Mouse (Mus musculus) midbrain, embryonic 13.5 days (tissue): ENCODE measurements around the gene Rnpepl1. TPM values are rescaled to one million over a fixed set of nuclear protein-coding genes. Genes with fewer than 3 reads are reported as not detected.
A peak's percentile ranks its signal among the peaks of the same experiment; 100 is the strongest.

Source experiments
- ATAC-seq: fragments of 200-750 bp; cut with Nextera tagmentation; 2 replicates; pipeline ENCODE4 v1.8.0; 2017; ENCODE audit warnings: mild to moderate bottlenecking, moderate TSS enrichment, moderate library complexity
- H3K27ac ChIP-seq: fragments of 300-500 bp; sonication (generic); 2 replicates; pipeline ENCODE4 v1.5.1; 2015; ENCODE audit warnings: inconsistent platforms, mild to moderate bottlenecking, moderate library complexity
- H3K27me3 ChIP-seq: fragments of 300-500 bp; sonication (generic); 2 replicates; pipeline ENCODE4 v1.6.1; 2015; ENCODE audit warnings: mild to moderate bottlenecking, inconsistent platforms
- H3K36me3 ChIP-seq: fragments of 300-500 bp; sonication (generic); 2 replicates; pipeline ENCODE4 v1.6.1; 2015; ENCODE audit warnings: mild to moderate bottlenecking, inconsistent platforms
- H3K4me1 ChIP-seq: fragments of 300-500 bp; sonication (generic); replicated peaks from 2 replicates; pipeline ENCODE4 v1.6.1; 2015; ENCODE audit warnings: inconsistent platforms
- H3K4me2 ChIP-seq: fragments of 300-500 bp; sonication (generic); replicated peaks from 2 replicates; pipeline ENCODE4 v1.6.1; 2015; ENCODE audit warnings: moderate library complexity, mild to moderate bottlenecking, inconsistent platforms
- H3K4me3 ChIP-seq: fragments of 300-500 bp; sonication (generic); replicated peaks from 2 replicates; pipeline ENCODE4 v1.5.1; 2015; ENCODE audit warnings: mild to moderate bottlenecking, inconsistent platforms
- H3K9ac ChIP-seq: fragments of 300-500 bp; sonication (generic); replicated peaks from 2 replicates; pipeline ENCODE4 v1.6.1; 2015; ENCODE audit warnings: mild to moderate bottlenecking, inconsistent platforms
- H3K9me3 ChIP-seq: fragments of 300-500 bp; sonication (generic); 2 replicates; pipeline ENCODE4 v1.6.1; 2016; ENCODE audit warnings: mild to moderate bottlenecking, inconsistent platforms
- WGBS: fragments of 180-500 bp; shearing (Covaris S2); methylation state at CpG from one replicate; pipeline ENCODE4 v1.1.7; 2015; 5-methylcytosine and 5-hydroxymethylcytosine counted together
- polyA plus RNA-seq: library from polyadenylated mRNA; unstranded; fragments of >200 nt; fragmentation: Nextera tagmentation; extraction: Ambion mirVana; gene quantifications from 2 replicates; pipeline ENCODE4 v1.2.1, GENCODE M21; 2015

Rnpepl1 gene
- polyA plus RNA-seq, 1 experiment from 2014 or later: 24.8 TPM

GRCm38 (mm10) chr1:92881982-92882381 lies 28.6 kb upstream of the Rnpepl1 start:
- H3K4me1 ChIP-seq: no peaks in the 10 kb centered on the region
- no peak overlapping the region for H3K4me2 ChIP-seq
- no peak for ATAC-seq
- no peak overlapping the region for H3K9ac ChIP-seq
- H3K27ac ChIP-seq: no peak overlapping the region
- H3K4me3 ChIP-seq: no peak overlapping the region
- no peaks in the 10 kb centered on the region for H3K9me3 ChIP-seq
- no peaks in the 10 kb centered on the region for H3K36me3 ChIP-seq
- 88% methylated on average over 6 of the region's 6 CpGs for WGBS
- H3K27me3 ChIP-seq: no peaks in the 10 kb centered on the region

- no peak overlapping the region for H3K9ac ChIP-seq
- H3K4me2 ChIP-seq: no peak overlapping the region
- H3K36me3 ChIP-seq: no peaks in the 10 kb centered on the region
- H3K9me3 ChIP-seq: no peaks in the 10 kb centered on the region
- WGBS: 73% methylated on average over 7 of the region's 7 CpGs
- no peak for ATAC-seq
- H3K4me1 ChIP-seq: no peaks in the 10 kb centered on the region
- H3K27me3 ChIP-seq: no peaks in the 10 kb centered on the region
- H3K4me3 ChIP-seq: no peak overlapping the region
- no peak overlapping the region for H3K27ac ChIP-seq
Observed at GRCm38 (mm10) chr1:92888901-92889655, 21.5 kb upstream of the Rnpepl1 start.

GRCm38 (mm10) chr1:92892791-92893190 lies 17.8 kb upstream of the Rnpepl1 start:
- 0 out of 2 replicates have a peak, but pooled peaks cover 3% of the 10 kb centered on the region for H3K27me3 ChIP-seq
- H3K27ac ChIP-seq: no peak overlapping the region
- no peak overlapping the region for H3K4me3 ChIP-seq
- WGBS: 65% methylated on average over 3 of the region's 3 CpGs
- no peaks in the 10 kb centered on the region for H3K9me3 ChIP-seq
- H3K9ac ChIP-seq: no peak overlapping the region
- no peak overlapping the region for H3K4me2 ChIP-seq
- H3K4me1 ChIP-seq: no peaks in the 10 kb centered on the region
- ATAC-seq: no peak
- no peaks in the 10 kb centered on the region for H3K36me3 ChIP-seq

GRCm38 (mm10) chr1:92893896-92894295 lies 16.7 kb upstream of the Rnpepl1 start:
- 78% methylated on average over 3 of the region's 3 CpGs for WGBS
- 0 out of 2 replicates have a peak, but pooled peaks cover 3% of the 10 kb centered on the region for H3K27me3 ChIP-seq
- no peak overlapping the region for H3K27ac ChIP-seq
- H3K36me3 ChIP-seq: no peaks in the 10 kb centered on the region
- no peak for ATAC-seq
- H3K4me3 ChIP-seq: no peak overlapping the region
- no peaks in the 10 kb centered on the region for H3K9me3 ChIP-seq
- no peak overlapping the region for H3K9ac ChIP-seq
- H3K4me1 ChIP-seq: no peaks in the 10 kb centered on the region
- no peak overlapping the region for H3K4me2 ChIP-seq

GRCm38 (mm10) chr1:92895089-92895488 lies 15.5 kb upstream of the Rnpepl1 start:
- H3K27me3 ChIP-seq: 0 out of 2 replicates have a peak, but pooled peaks cover 10% of the 10 kb centered on the region
- no peak overlapping the region for H3K4me2 ChIP-seq
- H3K4me3 ChIP-seq: no peak overlapping the region
- no peaks in the 10 kb centered on the region for H3K9me3 ChIP-seq
- no peak overlapping the region for H3K27ac ChIP-seq
- no peaks in the 10 kb centered on the region for H3K36me3 ChIP-seq
- no peaks in the 10 kb centered on the region for H3K4me1 ChIP-seq
- 9% methylated on average over 3 of the region's 3 CpGs for WGBS
- H3K9ac ChIP-seq: no peak overlapping the region
- ATAC-seq: peak; percentile 85

- no peaks in the 10 kb centered on the region for H3K36me3 ChIP-seq
- no peak within 1 kb of the TSS for H3K27ac ChIP-seq
- ATAC-seq: peak; percentile 21
- WGBS: under 1% methylated on average over 15 of the region's 15 CpGs
- peaks cover 21% of the 10 kb centered on the region for H3K4me1 ChIP-seq
- H3K4me2 ChIP-seq: peak within 1 kb of the TSS; percentile 44
- H3K9me3 ChIP-seq: no peaks in the 10 kb centered on the region
- peak within 1 kb of the TSS; percentile 15; the same call in 1 of the 2 replicates for H3K4me3 ChIP-seq
- peak within 1 kb of the TSS; percentile 45; the same call in 1 of the 2 replicates for H3K9ac ChIP-seq
- peaks cover 22% of the 10 kb centered on the region for H3K27me3 ChIP-seq
Observed at GRCm38 (mm10) chr1:92902786-92903185, 7.8 kb upstream of the Rnpepl1 start, which contains the start of gene Ankmy1. Gene Ankmy1, minus strand, starts transcription at chr1:92902906.

- WGBS: 84% methylated on average over 4 of the region's 4 CpGs
- no peak overlapping the region for H3K4me3 ChIP-seq
- no peaks in the 10 kb centered on the region for H3K9me3 ChIP-seq
- no peaks in the 10 kb centered on the region for H3K36me3 ChIP-seq
- H3K27ac ChIP-seq: no peak overlapping the region
- H3K4me2 ChIP-seq: no peak overlapping the region
- no peak for ATAC-seq
- H3K27me3 ChIP-seq: peaks cover 30% of the 10 kb centered on the region
- no peak overlapping the region for H3K9ac ChIP-seq
- H3K4me1 ChIP-seq: peaks cover 24% of the 10 kb centered on the region
Observed at GRCm38 (mm10) chr1:92903627-92904026, 7.0 kb upstream of the Rnpepl1 start.

GRCm38 (mm10) chr1:92905703-92906310 lies 4.8 kb upstream of the Rnpepl1 start:
- no peaks in the 10 kb centered on the region for H3K36me3 ChIP-seq
- no peak overlapping the region for H3K27ac ChIP-seq
- no peaks in the 10 kb centered on the region for H3K9me3 ChIP-seq
- 93% methylated on average over 2 of the region's 2 CpGs for WGBS
- no peak overlapping the region for H3K9ac ChIP-seq
- H3K4me3 ChIP-seq: no peak overlapping the region
- H3K27me3 ChIP-seq: peaks cover 27% of the 10 kb centered on the region
- peaks cover 37% of the 10 kb centered on the region for H3K4me1 ChIP-seq
- no peak overlapping the region for H3K4me2 ChIP-seq
- ATAC-seq: no peak

GRCm38 (mm10) chr1:92906779-92907631 lies 3.6 kb upstream of the Rnpepl1 start, which contains the start of gene Dusp28:
Gene Dusp28, plus strand, starts transcription at chr1:92906981.
- WGBS: under 1% methylated on average over 81 of the region's 81 CpGs

GRCm38 (mm10) chr1:92907632-92908360 lies 2.8 kb upstream of the Rnpepl1 start:
- H3K4me1 ChIP-seq: peaks cover 48% of the 10 kb centered on the region
- peak overlapping the region; percentile 66 for H3K4me2 ChIP-seq
- H3K27ac ChIP-seq: peak overlapping the region; percentile 91
- WGBS: 48% methylated on average over 20 of the region's 20 CpGs
- ATAC-seq: no peak
- no peaks in the 10 kb centered on the region for H3K36me3 ChIP-seq
- H3K4me3 ChIP-seq: peak overlapping the region; percentile 70
- H3K9ac ChIP-seq: peak overlapping the region; percentile 75
- H3K9me3 ChIP-seq: no peaks in the 10 kb centered on the region
- peaks cover 15% of the 10 kb centered on the region; the same call in 1 of the 2 replicates for H3K27me3 ChIP-seq

More at GRCm38 (mm10) chr1:92906779-92907631, 3.6 kb upstream of the Rnpepl1 start, which contains the start of gene Dusp28:
- peaks cover 15% of the 10 kb centered on the region for H3K27me3 ChIP-seq
- peak within 1 kb of the TSS; percentile 70 for H3K4me3 ChIP-seq
- H3K9me3 ChIP-seq: no peaks in the 10 kb centered on the region
- H3K4me2 ChIP-seq: peak within 1 kb of the TSS; percentile 66
- no peaks in the 10 kb centered on the region for H3K36me3 ChIP-seq
- H3K4me1 ChIP-seq: peaks cover 46% of the 10 kb centered on the region
- ATAC-seq: peak; percentile 88
- H3K9ac ChIP-seq: peak within 1 kb of the TSS; percentile 75
- H3K27ac ChIP-seq: peak within 1 kb of the TSS; percentile 91

GRCm38 (mm10) chr1:92908664-92909063 lies 1.9 kb upstream of the Rnpepl1 start:
- Histone ChIP-seq H3K27me3 (peaks cover 15% of the 10 kb centered on the region; the same call in 1 of the 2 replicates), H3K36me3 (no peaks in the 10 kb centered on the region), H3K27ac (no peak overlapping the region), H3K9me3 (no peaks in the 10 kb centered on the region), H3K4me1 (peaks cover 46% of the 10 kb centered on the region), H3K9ac (no peak overlapping the region), H3K4me3 (no peak overlapping the region), H3K4me2 (no peak overlapping the region)
- WGBS: 89% methylated on average over 3 of the region's 3 CpGs
- ATAC-seq: no peak
